Mouse (Mus musculus): ENCODE results near the gene Sez6l.
A peak's percentile ranks its signal among the peaks of the same experiment; 100 is the strongest.

Sez6l gene

GRCm38 (mm10) chr5:112389352-112389751 lies 187.6 kb downstream of the Sez6l start:
- DNase-seq (ENCODE audit: low spot score) = no peak

GRCm38 (mm10) chr5:112385973-112386372 lies 191.0 kb downstream of the Sez6l start:
- DNase-seq (ENCODE audit: low spot score) = no peak

GRCm38 (mm10) chr5:112384805-112385472 lies 192.0 kb downstream of the Sez6l start:
- DNase-seq (ENCODE audit: low spot score) = no peak

- DNase-seq (ENCODE audit: low spot score) = peak; percentile 76
These were observed 194.2 kb downstream of the Sez6l start for GRCm38 (mm10) chr5:112382641-112383330.

- DNase-seq (ENCODE audit: low spot score) = no peak
These were observed 194.9 kb downstream of the Sez6l start for GRCm38 (mm10) chr5:112382042-112382441.

- no peak for DNase-seq (ENCODE audit: low spot score)
These were observed 195.8 kb downstream of the Sez6l start for GRCm38 (mm10) chr5:112381154-112381553.

GRCm38 (mm10) chr5:112378716-112379115 lies 198.3 kb downstream of the Sez6l start:
- no peak for DNase-seq (ENCODE audit: low spot score)

GRCm38 (mm10) chr5:112377380-112377779 lies 199.6 kb downstream of the Sez6l start:
- no peak for DNase-seq (ENCODE audit: low spot score)

GRCm38 (mm10) chr5:112376111-112376510 lies 200.9 kb downstream of the Sez6l start:
- DNase-seq (ENCODE audit: low spot score) = no peak

GRCm38 (mm10) chr5:112371933-112372332 lies 205.1 kb downstream of the Sez6l start:
- DNase-seq (ENCODE audit: low spot score) = peak; percentile 76

GRCm38 (mm10) chr5:112370236-112370813 lies 206.7 kb downstream of the Sez6l start:
- DNase-seq (ENCODE audit: low spot score) = no peak

- DNase-seq (ENCODE audit: low spot score) = no peak
These were observed 207.7 kb downstream of the Sez6l start for GRCm38 (mm10) chr5:112369326-112369725.
